Mouse (Mus musculus) myocyte (in vitro differentiated cells): ENCODE measurements around the gene Nbl1. TPM values are rescaled to one million over a fixed set of nuclear protein-coding genes. Genes with fewer than 3 reads are reported as not detected.

ENCODE experiments used
- H3K27me3 ChIP-seq: one replicate; pipeline ENCODE4 v1.6.1; 2011; ENCODE audit not compliant: control insufficient read depth, insufficient read depth, insufficient read length
- H3K36me3 ChIP-seq: one replicate; pipeline ENCODE4 v1.6.1; 2011; ENCODE audit not compliant: control insufficient read depth, insufficient read depth
- H3K4me2 ChIP-seq: one replicate; pipeline ENCODE4 v1.6.1; 2011; ENCODE audit warnings: low read depth, control low read depth
- H3K4me3 ChIP-seq: one replicate; pipeline ENCODE4 v1.5.1; 2011; ENCODE audit warnings: mild to moderate bottlenecking, control low read depth, moderate library complexity
- H3K79me2 ChIP-seq: one replicate; pipeline ENCODE4 v1.6.1; 2011; ENCODE audit not compliant: control insufficient read depth, insufficient read depth
- H3ac ChIP-seq: one replicate; pipeline ENCODE4 v1.6.1; 2011; ENCODE audit not compliant: control insufficient read depth, insufficient read length
- CEBPB ChIP-seq: IDR thresholded peaks from 2 replicates; pipeline ENCODE4 v1.6.1; 2011; ENCODE audit warnings: mild to moderate bottlenecking, moderate library complexity; ENCODE audit not compliant: poor library complexity, insufficient read depth, severe bottlenecking
- E2F4 ChIP-seq: IDR thresholded peaks from one replicate; pipeline ENCODE4 v1.6.1; 2011; ENCODE audit warnings: mild to moderate bottlenecking, control low read depth, moderate library complexity; ENCODE audit not compliant: insufficient read depth
- MAX ChIP-seq: IDR thresholded peaks from one replicate; pipeline ENCODE4 v1.6.1; 2011; ENCODE audit warnings: low read depth, mild to moderate bottlenecking, control low read depth
- MYOD1 ChIP-seq, 3 experiments: IDR thresholded peaks; one replicate each; pipeline ENCODE4 v1.6.1; 2011; ENCODE audit warnings: control low read depth in 2 of 3, low read depth in 2 of 3, mild to moderate bottlenecking in 2 of 3, moderate library complexity in 1 of 3; ENCODE audit not compliant: insufficient read length in 2 of 3, control insufficient read depth in 1 of 3
- MYOG ChIP-seq, 3 experiments: IDR thresholded peaks; one replicate each; pipeline ENCODE4 v1.6.1; 2011; ENCODE audit warnings: control low read depth in 2 of 3, low read depth in 2 of 3, mild to moderate bottlenecking in 2 of 3; ENCODE audit not compliant: insufficient read length in 2 of 3, control insufficient read depth in 1 of 3, insufficient read depth in 1 of 3
- POLR2A ChIP-seq: IDR thresholded peaks from one replicate; pipeline ENCODE4 v1.6.1; 2011; ENCODE audit warnings: low read depth, mild to moderate bottlenecking, control low read depth, moderate library complexity; ENCODE audit not compliant: insufficient read length
- POLR2AphosphoS2 ChIP-seq: IDR thresholded peaks from one replicate; pipeline ENCODE4 v1.6.1; 2011; ENCODE audit warnings: low read depth, control low read depth; ENCODE audit not compliant: insufficient read length
- REST ChIP-seq: IDR thresholded peaks from one replicate; pipeline ENCODE4 v1.6.1; 2011; ENCODE audit warnings: mild to moderate bottlenecking, control low read depth, moderate library complexity; ENCODE audit not compliant: insufficient read depth, insufficient read length
- SRF ChIP-seq: IDR thresholded peaks from one replicate; pipeline ENCODE4 v1.6.1; 2011; ENCODE audit warnings: low read depth; ENCODE audit not compliant: control insufficient read depth, insufficient read length
- TCF12 ChIP-seq: IDR thresholded peaks from one replicate; pipeline ENCODE4 v1.6.1; 2011; ENCODE audit warnings: mild to moderate bottlenecking, control low read depth; ENCODE audit not compliant: poor library complexity, insufficient read depth, severe bottlenecking
- TCF3 ChIP-seq: IDR thresholded peaks from one replicate; pipeline ENCODE4 v1.6.1; 2011; ENCODE audit warnings: low read depth, control low read depth; ENCODE audit not compliant: insufficient read length
- USF1 ChIP-seq: IDR thresholded peaks from one replicate; pipeline ENCODE4 v1.6.1; 2011; ENCODE audit warnings: low read depth, mild to moderate bottlenecking, control low read depth, moderate library complexity
- polyA plus RNA-seq: library from polyadenylated mRNA; unstranded; fragments of >200 nt; fragmentation: generic; extraction: Trizol; gene quantifications from one replicate; pipeline ENCODE4 v1.2.1, GENCODE M21; 2012; ENCODE audit warnings: missing spikeins

The Nbl1 gene
- polyA plus RNA-seq, 1 experiment = 42.2 TPM

- Histone ChIP-seq H3K4me3 (no peak overlapping the region), H3K27me3 (peaks cover 14% of the 10 kb centered on the region), H3K79me2 (no peaks in the 10 kb centered on the region), H3K36me3 (no peaks in the 10 kb centered on the region), H3K4me2 (no peak overlapping the region), H3ac (no peak overlapping the region)
- TF ChIP-seq MYOD1 (IDR thresholded peaks at IDR 0.05; ENCODE audit: control insufficient read depth in 1 of 3, insufficient read length in 2 of 3, low read depth in 2 of 3) = no peak
- TF ChIP-seq POLR2A = no peak
- no peak for TF ChIP-seq USF1
- no peak for TF ChIP-seq REST
- TF ChIP-seq MAX = no peak
- TF ChIP-seq TCF12 = no peak
- no peak for TF ChIP-seq SRF
- no peak for TF ChIP-seq POLR2AphosphoS2
- no peak for TF ChIP-seq TCF3
- TF ChIP-seq MYOG (IDR thresholded peaks at IDR 0.05; ENCODE audit: control insufficient read depth in 1 of 3, insufficient read depth in 1 of 3, insufficient read length in 2 of 3, low read depth in 2 of 3) = no peak
- TF ChIP-seq CEBPB = no peak
- TF ChIP-seq E2F4 = no peak
Measured at GRCm38 (mm10) chr4:139040084-139040839, 52.5 kb downstream of the Nbl1 start.

- H3ac ChIP-seq = no peak overlapping the region
- H3K36me3 ChIP-seq = no peaks in the 10 kb centered on the region
- H3K4me3 ChIP-seq = no peak overlapping the region
- peaks cover 31% of the 10 kb centered on the region for H3K27me3 ChIP-seq
- H3K4me2 ChIP-seq = no peak overlapping the region
- H3K79me2 ChIP-seq = no peaks in the 10 kb centered on the region
- TF ChIP-seq MAX (no peak), USF1 (no peak), E2F4 (no peak), POLR2AphosphoS2 (no peak), TCF3 (no peak), SRF (no peak), TCF12 (no peak), POLR2A (no peak), REST (no peak), MYOG (IDR thresholded peaks at IDR 0.05; ENCODE audit: control insufficient read depth in 1 of 3, insufficient read depth in 1 of 3, insufficient read length in 2 of 3, low read depth in 2 of 3) (no peak), MYOD1 (IDR thresholded peaks at IDR 0.05; ENCODE audit: control insufficient read depth in 1 of 3, insufficient read length in 2 of 3, low read depth in 2 of 3) (no peak)
Measured at GRCm38 (mm10) chr4:139037795-139038607, 54.8 kb downstream of the Nbl1 start.

- no peak for TF ChIP-seq MAX
- no peak for TF ChIP-seq USF1
- TF ChIP-seq MYOG (IDR thresholded peaks at IDR 0.05; ENCODE audit: control insufficient read depth in 1 of 3, insufficient read depth in 1 of 3, insufficient read length in 2 of 3, low read depth in 2 of 3) = no peak
- TF ChIP-seq E2F4 = no peak
- Histone ChIP-seq H3K36me3 (no peaks in the 10 kb centered on the region), H3K4me2 (no peak overlapping the region), H3K4me3 (no peak overlapping the region), H3K79me2 (no peaks in the 10 kb centered on the region), H3K27me3 (peaks cover 40% of the 10 kb centered on the region), H3ac (no peak overlapping the region)
Measured at GRCm38 (mm10) chr4:139035799-139036198, 57.0 kb downstream of the Nbl1 start.

GRCm38 (mm10) chr4:139034942-139035341 is 57.9 kb downstream of the Nbl1 start:
- no peaks in the 10 kb centered on the region for H3K36me3 ChIP-seq
- TF ChIP-seq MAX (no peak), POLR2AphosphoS2 (no peak), CEBPB (no peak), MYOG (IDR thresholded peaks at IDR 0.05; ENCODE audit: control insufficient read depth in 1 of 3, insufficient read depth in 1 of 3, insufficient read length in 2 of 3, low read depth in 2 of 3) (no peak), POLR2A (no peak), USF1 (no peak)
- peaks cover 49% of the 10 kb centered on the region for H3K27me3 ChIP-seq
- H3K4me2 ChIP-seq = no peak overlapping the region
- no peak overlapping the region for H3ac ChIP-seq
- H3K4me3 ChIP-seq = no peak overlapping the region
- H3K79me2 ChIP-seq = no peaks in the 10 kb centered on the region

- Histone ChIP-seq H3K79me2 (no peaks in the 10 kb centered on the region), H3ac (no peak overlapping the region), H3K27me3 (peaks cover 50% of the 10 kb centered on the region), H3K36me3 (no peaks in the 10 kb centered on the region), H3K4me2 (no peak overlapping the region), H3K4me3 (no peak overlapping the region)
- TF ChIP-seq MAX (no peak), POLR2A (no peak), E2F4 (no peak), CEBPB (no peak), TCF12 (no peak), SRF (no peak), MYOD1 (IDR thresholded peaks at IDR 0.05; ENCODE audit: control insufficient read depth in 1 of 3, insufficient read length in 2 of 3, low read depth in 2 of 3) (no peak), USF1 (no peak), REST (no peak), MYOG (IDR thresholded peaks at IDR 0.05; ENCODE audit: control insufficient read depth in 1 of 3, insufficient read depth in 1 of 3, insufficient read length in 2 of 3, low read depth in 2 of 3) (no peak), POLR2AphosphoS2 (no peak), TCF3 (no peak)
Measured at GRCm38 (mm10) chr4:139034540-139034939, 58.3 kb downstream of the Nbl1 start.
